Mouse (Mus musculus): ENCODE data around the gene Cdc27.
A peak's percentile ranks its signal among the peaks of the same experiment; 100 is the strongest.

GRCm38 (mm10) chr11:104544507-104544906 is 5.9 kb downstream of the Cdc27 start:
- TF ChIP-seq HCFC1 (IDR thresholded peaks at IDR 0.05; ENCODE audit: borderline replicate concordance, insufficient read depth, low read length) (no peak), ZC3H11A (IDR thresholded peaks at IDR 0.05; ENCODE audit: borderline replicate concordance, low read depth, low read length) (no peak), CHD2 (IDR thresholded peaks at IDR 0.05; ENCODE audit: low read depth, low read length) (no peak), MAFK (IDR thresholded peaks at IDR 0.05; ENCODE audit: insufficient read depth, low read depth, low read length) (peak; percentile 89)

Data from ES-E14 (cell line).